8 mouse cellular contexts compared by ENCODE assay signal in genomic region chr7:130319799-130320556, GRCm38 (mm10).
DNase-seq lines count a peak whose midpoint lies in the region; ATAC-seq and TF ChIP-seq lines count a peak whose summit lies in the region.

No protein-coding gene starts in this region.

- H3K4me1 ChIP-seq in hindbrain, embryonic 15.5 days (replicated peaks) = peaks cover 10% of the 10 kb centered on the region
- peaks cover 14% of the 10 kb centered on the region for H3K4me1 ChIP-seq in limb, embryonic 14.5 days (ENCODE audit: control insufficient read depth, insufficient read depth, low read length)
- peaks cover 8% of the 10 kb centered on the region for H3K4me1 ChIP-seq in olfactory bulb, adult 2 months (ENCODE audit: control insufficient read depth, insufficient read depth, low read length)

- TF ChIP-seq CTCF in olfactory bulb, adult 2 months (IDR thresholded peaks at IDR 0.05; ENCODE audit: insufficient read depth, low read depth, low read length) = no peak

- no peak overlapping the region for H3K4me2 ChIP-seq in hindbrain, embryonic 15.5 days
- H3K4me2 ChIP-seq in limb, embryonic 14.5 days (replicated peaks; ENCODE audit: low read depth, low read length, severe bottlenecking) = no peak overlapping the region

- H3K36me3 ChIP-seq in hindbrain, embryonic 15.5 days = no peaks in the 10 kb centered on the region
- H3K36me3 ChIP-seq in limb, embryonic 14.5 days (ENCODE audit: control insufficient read depth, insufficient read depth, low read length) = no peaks in the 10 kb centered on the region

- no peak for TF ChIP-seq POLR2A in limb, embryonic 14.5 days (IDR thresholded peaks at IDR 0.05; ENCODE audit: borderline replicate concordance, extremely low read depth, insufficient read depth, insufficient read length)
- no peak for TF ChIP-seq POLR2A in olfactory bulb, adult 2 months (IDR thresholded peaks at IDR 0.05; ENCODE audit: insufficient read depth, low read depth, low read length)

- DNase-seq in embryo, embryonic 10.5 days (ENCODE audit: low spot score) = peak; percentile 27
- DNase-seq in embryo, embryonic 10 days (ENCODE audit: low spot score) = no peak
- peak; percentile 83 to 85 for DNase-seq in cerebellum, postnatal 25 days
- DNase-seq in gastrocnemius, postnatal 10 days = peak; percentile 68
- DNase-seq in limb, embryonic 14.5 days (ENCODE audit: low spot score) = peak; percentile 71
- DNase-seq in urinary bladder, postnatal 36 days (ENCODE audit: low spot score in 2 of 2) = peak; percentile 26 to 54

- no peak overlapping the region for H3K4me3 ChIP-seq in hindbrain, embryonic 15.5 days
- H3K4me3 ChIP-seq in limb, embryonic 14.5 days (replicated peaks; ENCODE audit: low read length) = no peak overlapping the region
- H3K4me3 ChIP-seq in olfactory bulb, adult 2 months (ENCODE audit: insufficient read depth, low read depth, low read length) = no peak overlapping the region

- ATAC-seq in hindbrain, embryonic 15.5 days (ENCODE audit: low FRiP score, low read depth) = peak; percentile 91
- 0 out of 2 replicates have a peak, but pooled peaks have one; percentile 19 for ATAC-seq in limb, embryonic 14.5 days (ENCODE audit: low FRiP score, low read depth)

- no peaks in the 10 kb centered on the region for H3K9me3 ChIP-seq in hindbrain, embryonic 15.5 days
- no peaks in the 10 kb centered on the region for H3K9me3 ChIP-seq in limb, embryonic 14.5 days (ENCODE audit: control insufficient read depth, low read length)

- 31% methylated on average over 8 of the region's 8 CpGs for WGBS in hindbrain, embryonic 15.5 days
- 35% methylated on average over 8 of the region's 8 CpGs for WGBS in limb, embryonic 14.5 days
- WGBS in olfactory bulb, adult 2 months = 23% methylated on average over 8 of the region's 8 CpGs

- H3K27me3 ChIP-seq in hindbrain, embryonic 15.5 days = no peaks in the 10 kb centered on the region
- H3K27me3 ChIP-seq in limb, embryonic 14.5 days (ENCODE audit: control insufficient read depth, insufficient read depth, low read length) = no peaks in the 10 kb centered on the region

- H3K27ac ChIP-seq in hindbrain, embryonic 15.5 days (replicated peaks) = peak overlapping the region; percentile 54
- peak overlapping the region; percentile 39 for H3K27ac ChIP-seq in limb, embryonic 14.5 days (replicated peaks; ENCODE audit: low read depth, low read length)
- H3K27ac ChIP-seq in olfactory bulb, adult 2 months (ENCODE audit: insufficient read depth, low read depth, low read length) = peak overlapping the region; percentile 15

- no peak overlapping the region for H3K9ac ChIP-seq in hindbrain, embryonic 15.5 days
- no peak overlapping the region for H3K9ac ChIP-seq in limb, embryonic 14.5 days (ENCODE audit: low read depth, low read length, severe bottlenecking)
